Mouse (Mus musculus) right cerebral cortex, postnatal 25 days (tissue): ENCODE results near the gene Taf1d.
"Not testable (repeated sequence)": the region's sequence is repeated elsewhere in the genome, so short reads cannot be mapped to it uniquely, and the experiment has no call there.

Source experiments
- DNase-seq: peaks from one replicate; pipeline ENCODE4 v3.0.0; 2022

Gene Taf1d

DNA sequence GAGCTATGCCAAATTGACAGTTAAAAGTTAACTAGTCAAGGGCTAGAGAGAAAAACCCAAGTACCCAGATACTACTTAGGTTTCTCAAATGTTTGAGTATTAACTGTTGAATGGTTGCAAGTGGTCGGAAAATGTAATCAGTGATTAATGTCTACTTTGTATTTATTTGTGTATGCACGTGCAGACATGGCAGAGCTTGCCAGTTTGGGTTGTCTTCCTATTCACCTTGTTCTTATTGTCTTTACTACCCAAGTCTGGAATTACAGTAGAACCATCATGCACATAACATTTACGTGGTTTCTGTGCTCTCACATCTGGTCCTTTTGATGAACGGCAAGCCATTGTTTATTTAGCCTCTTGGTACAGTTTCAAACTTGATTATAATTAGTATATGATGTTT, 3.4 kb downstream of the Taf1d start:
- DNase-seq: no peak

DNA sequence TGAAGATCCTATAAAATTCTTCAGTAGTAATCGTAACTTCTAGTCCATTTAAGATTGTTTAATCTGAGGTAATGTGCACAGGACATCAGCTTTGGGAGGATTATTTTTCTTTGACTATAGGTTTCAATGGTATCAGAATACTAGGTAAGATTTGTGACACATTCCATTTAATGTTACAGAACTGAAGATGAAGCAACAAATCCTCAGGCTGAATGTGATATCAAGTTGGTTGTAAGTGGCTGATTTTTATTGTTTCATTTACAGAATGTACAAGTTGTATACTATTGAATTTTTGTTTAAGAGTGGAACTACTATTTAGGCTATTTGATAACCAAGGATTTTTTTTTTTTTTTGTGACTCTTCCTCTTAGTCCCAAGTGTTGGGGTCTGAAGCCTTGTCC, 4.2 kb downstream of the Taf1d start:
- DNase-seq: no peak

DNA sequence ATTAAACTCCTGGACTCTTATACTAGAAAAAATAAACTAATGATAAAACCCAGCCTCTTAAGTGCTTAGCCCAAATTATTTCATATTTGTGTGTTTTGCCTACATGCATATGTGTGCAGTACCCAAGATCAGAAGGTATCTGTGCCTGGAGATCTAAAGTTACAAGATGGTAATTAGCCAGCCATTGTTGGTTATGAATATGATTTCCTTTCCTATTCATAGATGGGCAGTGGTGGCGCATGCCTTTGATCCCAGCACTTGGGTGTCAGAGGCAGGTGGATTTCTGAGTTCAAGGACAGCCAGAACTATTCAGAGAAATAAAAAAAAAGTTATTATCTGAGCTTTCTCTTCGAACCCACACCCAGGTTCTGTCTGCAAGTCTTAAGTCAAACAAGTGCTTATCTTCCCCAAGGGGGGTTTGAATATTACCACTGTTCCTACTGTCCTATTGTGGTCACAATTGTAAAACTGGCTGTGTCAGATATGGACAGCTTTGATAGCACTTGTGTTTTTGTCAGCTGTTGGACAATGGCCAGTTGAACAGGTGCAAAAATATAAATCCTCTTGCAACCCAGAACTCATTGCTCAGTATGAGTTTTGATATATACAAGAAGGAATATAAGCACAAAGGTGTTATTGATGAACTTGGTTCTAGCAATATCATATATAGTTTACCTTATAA, 6.2 kb downstream of the Taf1d start:
- DNase-seq: no peak

DNA sequence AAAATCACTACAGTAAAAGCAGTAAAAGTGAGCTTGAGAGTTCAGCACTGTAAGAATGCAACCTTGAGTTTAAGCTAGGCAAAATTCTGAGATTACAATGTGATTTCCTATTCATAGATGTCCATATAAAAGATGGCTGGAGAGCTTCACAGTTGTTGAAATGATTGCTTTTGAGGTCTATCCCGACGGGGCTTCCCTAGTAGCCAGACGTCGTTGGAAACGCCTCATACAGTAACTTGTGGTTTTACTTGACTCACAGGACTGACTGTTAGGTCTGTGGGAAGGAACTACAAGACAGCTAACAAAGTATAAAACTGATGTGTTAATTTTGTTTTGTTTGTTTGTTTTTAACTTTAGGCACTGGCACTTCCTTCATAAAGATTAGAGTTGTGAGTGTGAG, 7.6 kb downstream of the Taf1d start:
- DNase-seq: no peak

DNA sequence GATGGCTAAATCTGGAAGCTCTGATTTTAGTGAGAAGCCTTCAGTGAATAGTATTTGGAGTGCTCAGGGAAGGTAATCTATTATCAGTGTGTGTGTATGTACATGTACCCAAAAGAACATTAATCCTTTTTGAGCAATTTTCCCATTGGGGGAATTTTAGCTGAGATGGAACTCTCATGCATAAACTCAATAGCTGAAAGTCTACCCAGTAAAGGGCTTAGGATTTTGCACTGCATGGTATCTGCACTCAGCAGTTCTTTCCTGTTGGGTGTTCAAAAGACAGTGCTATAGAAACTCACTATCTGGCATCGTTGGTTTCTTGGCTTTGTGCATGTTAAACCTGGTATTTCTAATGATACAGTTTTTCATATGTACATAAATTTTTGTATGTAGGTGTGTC, 8.6 kb downstream of the Taf1d start:
- DNase-seq: no peak

DNA sequence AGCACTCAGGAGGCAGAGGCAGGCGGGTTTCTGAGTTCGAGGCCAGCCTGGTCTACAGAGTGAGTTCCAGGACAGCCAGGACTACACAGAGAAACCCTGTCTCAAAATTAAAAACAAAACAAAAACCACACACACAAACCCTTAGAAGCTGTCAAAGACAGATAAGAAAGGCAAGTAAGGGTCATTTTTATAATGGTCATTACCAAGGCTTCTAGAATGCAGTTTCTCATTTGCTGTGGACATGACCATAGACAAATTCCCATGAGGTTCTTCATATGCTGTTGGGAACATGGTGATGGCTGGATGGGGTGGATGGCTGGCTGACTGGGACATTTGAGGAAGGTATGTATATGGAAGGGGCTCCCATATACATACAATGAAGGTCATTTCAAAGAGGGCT, 10.3 kb downstream of the Taf1d start:
- DNase-seq: not testable (repeated sequence)

DNA sequence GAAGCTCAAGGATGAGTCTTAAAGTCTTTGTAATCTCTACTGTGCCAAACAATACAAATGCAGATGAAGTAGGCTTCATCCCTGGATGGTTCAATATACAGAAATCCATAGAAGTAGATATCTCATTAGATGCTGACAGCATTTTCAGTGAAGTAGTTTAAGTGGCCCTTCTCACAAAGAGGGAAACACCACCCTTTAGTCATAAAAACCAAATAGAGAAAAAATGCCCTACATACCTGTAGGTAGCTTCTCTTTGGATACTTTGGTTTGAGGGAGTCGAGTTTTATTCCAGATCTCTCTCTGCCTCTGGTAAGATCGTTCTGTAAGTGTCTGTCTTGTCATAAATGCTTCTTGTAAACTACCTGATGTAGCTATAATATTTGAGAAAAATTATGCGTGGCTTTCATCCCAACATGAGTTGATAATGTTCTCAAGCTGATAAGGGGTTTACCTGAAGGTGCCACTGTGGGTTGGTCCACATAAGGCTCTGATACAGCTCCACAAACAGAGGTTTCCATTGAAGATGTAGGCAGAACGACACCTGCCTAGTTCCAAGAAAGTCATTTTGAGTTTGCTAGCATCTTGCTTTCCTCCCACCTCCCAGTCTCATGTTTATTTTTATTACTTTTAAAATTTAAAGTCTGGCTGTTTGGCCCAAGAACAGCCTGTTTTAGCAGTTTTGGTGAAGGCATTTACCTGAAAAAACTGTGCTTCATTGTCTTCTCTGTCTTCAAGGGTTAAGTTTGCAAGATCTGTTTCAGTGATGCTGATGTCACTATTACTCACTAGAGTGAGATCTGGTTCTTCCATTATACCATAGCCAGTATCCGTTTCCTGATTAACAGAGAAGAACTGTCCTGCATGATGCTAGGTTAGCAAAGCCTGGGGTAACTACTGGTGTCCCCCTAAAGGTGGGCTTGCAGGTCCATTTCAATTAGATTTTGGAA, 11.5 kb downstream of the Taf1d start:
- no peak for DNase-seq

DNA sequence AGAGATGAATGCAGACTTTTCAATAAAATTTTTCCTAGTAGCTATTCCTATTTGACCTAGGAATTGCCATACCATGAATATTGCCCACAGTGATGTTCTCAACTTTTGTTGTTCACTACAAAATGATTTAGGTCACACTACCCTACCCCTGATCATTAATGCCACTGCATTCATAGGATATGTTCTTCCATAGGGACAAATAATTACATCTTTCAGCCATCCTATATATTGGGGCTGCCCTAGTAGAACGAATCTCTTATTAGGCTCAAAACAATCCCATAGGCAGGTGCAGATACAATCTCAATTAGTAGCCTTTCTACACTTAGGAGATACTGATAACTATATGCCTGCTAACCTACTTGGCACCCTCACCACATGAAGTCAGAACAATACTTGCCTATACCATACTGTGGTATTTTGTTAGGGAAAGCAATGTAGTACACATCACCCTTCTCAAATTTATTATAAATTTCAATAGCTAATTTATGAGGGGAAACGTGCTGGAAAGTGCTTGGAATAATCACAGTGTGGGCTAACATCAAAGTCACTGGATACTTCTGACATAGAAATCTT, 12.2 kb downstream of the Taf1d start:
- DNase-seq: no peak

DNA sequence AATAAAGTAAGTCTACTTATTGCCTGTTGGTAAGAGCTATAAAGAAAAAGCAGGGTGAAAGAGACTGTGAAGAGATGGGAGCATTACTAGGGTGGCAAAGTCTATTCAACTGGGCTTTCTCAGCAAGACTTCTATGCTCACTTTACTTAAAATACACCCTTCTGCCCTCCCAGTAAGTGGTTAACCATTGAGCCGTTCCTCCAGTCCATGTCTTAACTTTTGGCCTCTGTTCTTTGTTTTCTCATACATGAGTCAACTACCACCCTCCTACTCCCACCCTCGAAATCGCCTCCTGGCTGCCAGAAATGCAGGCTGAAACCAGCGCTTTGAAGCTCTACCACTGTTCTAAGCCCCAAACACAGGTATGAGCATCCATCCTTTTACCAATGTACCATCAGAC, 31.8 kb downstream of the Taf1d start:
- no peak for DNase-seq

DNA sequence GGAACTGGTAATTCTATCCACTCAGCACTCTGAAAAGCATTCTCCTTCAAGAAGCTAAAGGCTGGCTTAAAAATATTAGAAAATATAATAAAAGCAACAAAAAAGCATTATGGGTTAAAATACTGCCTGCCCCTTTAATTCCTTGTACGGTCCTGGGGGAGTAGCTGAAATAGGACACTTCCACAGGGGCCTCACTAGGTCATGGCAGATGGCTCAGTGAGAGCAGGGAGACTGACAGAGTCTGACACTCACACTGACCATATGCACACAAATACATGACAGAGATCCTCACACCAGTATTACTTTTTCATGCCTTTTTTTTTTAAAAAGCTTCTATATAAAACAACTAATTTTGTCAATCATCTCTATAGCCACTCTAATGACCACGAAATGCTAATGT, 43.9 kb downstream of the Taf1d start:
- no peak for DNase-seq

DNA sequence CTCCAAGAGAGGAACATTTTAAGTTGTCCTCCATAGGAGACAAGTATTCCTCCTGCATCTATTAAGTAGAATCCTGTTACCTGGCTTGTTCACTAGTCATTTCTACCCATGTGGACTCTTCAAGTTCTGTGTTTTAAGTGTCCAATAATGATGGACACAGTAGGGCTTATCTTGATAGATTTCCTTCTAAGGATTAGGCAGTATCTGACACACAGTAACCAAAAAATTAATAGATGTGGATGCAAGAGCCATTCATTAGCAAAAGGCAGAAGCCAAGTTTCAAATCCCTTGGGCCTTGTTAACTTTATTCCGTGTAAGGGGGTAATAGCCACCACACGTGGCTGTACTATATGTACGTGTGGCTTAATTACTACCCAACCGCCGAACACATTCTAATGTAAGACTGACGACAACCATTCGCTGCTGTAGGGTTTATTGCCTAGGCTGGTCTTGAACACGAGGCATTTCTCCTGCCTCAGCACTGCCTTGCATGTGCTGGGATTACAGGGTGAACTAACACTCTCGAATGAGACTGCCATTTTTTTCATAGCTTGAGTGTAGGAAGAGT, 51.0 kb downstream of the Taf1d start:
- no peak for DNase-seq

DNA sequence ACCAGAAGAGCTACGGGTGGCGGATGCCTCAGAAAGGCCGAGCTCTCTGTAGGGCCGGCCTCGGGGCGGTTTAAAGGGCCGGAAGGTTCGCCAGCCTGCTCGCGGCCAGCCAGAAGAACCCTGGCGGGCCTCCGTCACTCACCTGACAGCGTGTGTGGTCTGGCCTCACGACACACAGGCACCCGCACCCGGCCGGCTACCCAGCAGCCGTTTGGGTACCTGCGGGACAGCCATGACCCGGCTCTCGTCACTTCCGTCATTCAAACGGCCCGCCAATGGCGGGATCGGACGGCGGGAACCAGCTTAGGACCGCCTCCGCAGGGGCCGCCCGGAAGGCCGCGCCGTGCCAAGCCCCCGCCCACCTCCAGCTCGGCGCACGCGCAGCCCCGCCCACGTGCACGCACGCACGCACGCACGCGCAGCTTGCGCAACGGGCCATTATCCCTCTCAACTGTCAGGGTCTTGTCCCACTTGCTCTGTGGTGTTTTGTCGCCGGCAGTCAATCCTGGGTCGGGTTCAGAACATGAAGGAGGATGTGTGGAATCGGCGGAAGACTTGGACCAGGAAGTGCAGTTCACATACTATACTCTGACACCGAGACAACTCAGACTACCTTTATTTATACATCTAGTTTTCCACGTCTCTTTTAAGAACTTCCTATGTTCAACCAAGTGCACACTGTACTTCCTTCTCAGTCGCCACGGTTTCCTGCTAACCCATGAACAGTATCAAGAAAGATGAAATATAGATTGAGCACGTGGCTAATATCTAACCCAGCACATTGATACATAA, 51.7 kb downstream of the Taf1d start, which contains the start of gene Cep295:
TSS of gene Cep295 (minus strand) at position 305 of the 792 bp plus-strand sequence.
- DNase-seq: peak; percentile 97

DNA sequence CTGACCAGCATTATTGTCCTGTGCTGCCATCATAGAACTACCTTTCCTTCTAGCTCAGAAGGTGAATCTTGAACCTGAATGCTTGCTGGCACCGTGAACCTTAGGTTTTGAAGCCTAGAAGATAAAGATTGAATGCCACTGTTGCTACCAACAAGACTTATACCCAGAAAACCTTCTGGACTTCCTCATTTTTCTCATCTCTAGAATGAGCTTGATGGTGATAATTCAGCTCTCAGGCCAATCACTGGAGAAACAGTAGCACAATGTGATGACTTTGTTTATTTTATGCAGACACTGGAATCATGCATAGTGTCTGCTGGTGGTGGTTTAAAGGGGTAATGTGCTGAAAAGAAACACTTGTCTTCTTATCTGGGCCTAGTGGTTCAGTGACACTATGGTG, 58.8 kb downstream of the Taf1d start:
- DNase-seq: no peak

DNA sequence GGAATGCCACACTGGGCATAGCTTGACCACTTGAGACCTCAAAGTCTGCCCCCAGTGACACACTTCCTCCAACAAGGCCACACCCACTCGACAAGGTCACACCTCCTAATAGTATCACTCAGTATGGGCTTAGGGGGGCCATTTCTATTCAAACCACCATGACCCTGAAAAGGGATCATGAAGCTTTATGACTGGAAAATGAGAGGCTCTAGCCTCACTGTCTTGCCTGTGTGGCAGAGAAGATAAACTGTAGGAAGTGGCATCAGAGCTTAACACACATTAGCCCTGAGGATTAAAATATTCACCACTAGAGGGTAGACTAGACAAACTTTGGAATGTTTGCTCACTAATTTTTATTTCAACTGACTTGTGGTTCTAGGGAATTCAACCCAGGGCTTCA, 59.8 kb downstream of the Taf1d start:
- DNase-seq: no peak

DNA sequence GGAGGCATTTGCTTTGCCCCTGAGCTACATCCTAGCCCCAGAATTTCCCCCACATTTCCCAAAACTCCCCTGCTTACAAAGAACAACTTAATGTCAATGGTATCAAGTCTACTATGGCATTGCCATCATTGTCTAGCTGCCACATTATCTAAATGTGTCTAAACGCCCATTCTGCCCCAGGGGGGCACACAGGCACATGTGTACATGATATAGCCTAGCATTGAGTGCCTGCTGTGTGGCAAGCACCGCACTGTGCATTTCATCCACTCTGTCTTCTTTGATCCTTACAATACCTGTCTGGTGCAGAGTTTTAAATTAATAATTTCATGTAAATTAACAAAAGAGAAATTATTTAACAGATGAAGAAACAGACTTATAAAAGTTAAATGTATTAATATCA, 60.2 kb downstream of the Taf1d start:
- DNase-seq: no peak
